Mouse (Mus musculus) hindbrain, embryonic 15.5 days (tissue): ENCODE data around the gene Cyp24a1. TPM values are rescaled to one million over a fixed set of nuclear protein-coding genes. Genes with fewer than 3 reads are reported as not detected.
"Not testable (repeated sequence)": the region's sequence is repeated elsewhere in the genome, so short reads cannot be mapped to it uniquely, and the experiment has no call there.

Experiments
- ATAC-seq: fragments of 200-750 bp; cut with Nextera tagmentation; 2 replicates; pipeline ENCODE4 v1.8.0; 2017; ENCODE audit warnings: low read depth, moderate number of reproducible peaks, moderate TSS enrichment; ENCODE audit not compliant: low FRiP score
- H3K27ac ChIP-seq: fragments of 300-500 bp; sonication (generic); replicated peaks from 2 replicates; pipeline ENCODE4 v1.5.1; 2015; ENCODE audit warnings: mild to moderate bottlenecking, inconsistent platforms
- H3K27me3 ChIP-seq: fragments of 300-500 bp; sonication (generic); 2 replicates; pipeline ENCODE4 v1.6.1; 2015; ENCODE audit warnings: control low read depth, inconsistent platforms
- H3K36me3 ChIP-seq: fragments of 300-500 bp; sonication (generic); 2 replicates; pipeline ENCODE4 v1.6.1; 2015; ENCODE audit warnings: control low read depth, inconsistent platforms
- H3K4me1 ChIP-seq: fragments of 300-500 bp; sonication (generic); replicated peaks from 2 replicates; pipeline ENCODE4 v1.6.1; 2015; ENCODE audit warnings: control low read depth, inconsistent platforms
- H3K4me2 ChIP-seq: fragments of 300-500 bp; sonication (generic); 2 replicates; pipeline ENCODE4 v1.6.1; 2015; ENCODE audit warnings: moderate library complexity, mild to moderate bottlenecking, inconsistent platforms
- H3K4me3 ChIP-seq: fragments of 300-500 bp; sonication (generic); 2 replicates; pipeline ENCODE4 v1.5.1; 2015; ENCODE audit warnings: mild to moderate bottlenecking, inconsistent platforms
- H3K9ac ChIP-seq: fragments of 300-500 bp; sonication (generic); 2 replicates; pipeline ENCODE4 v1.6.1; 2015; ENCODE audit warnings: inconsistent platforms
- H3K9me3 ChIP-seq: fragments of 300-500 bp; sonication (generic); 2 replicates; pipeline ENCODE4 v1.6.1; 2016; ENCODE audit warnings: control low read depth, inconsistent platforms
- WGBS: fragments of 180-500 bp; shearing (Covaris S2); methylation state at CpG from one replicate; pipeline ENCODE4 v1.1.7; 2015; 5-methylcytosine and 5-hydroxymethylcytosine counted together
- polyA plus RNA-seq: library from polyadenylated mRNA; unstranded; fragments of >200 nt; fragmentation: Nextera tagmentation; extraction: Ambion mirVana; gene quantifications from 2 replicates; pipeline ENCODE4 v1.2.1, GENCODE M21; 2015

Cyp24a1 gene
- polyA plus RNA-seq, 1 experiment from 2014 or later: 0.10 TPM

DNA sequence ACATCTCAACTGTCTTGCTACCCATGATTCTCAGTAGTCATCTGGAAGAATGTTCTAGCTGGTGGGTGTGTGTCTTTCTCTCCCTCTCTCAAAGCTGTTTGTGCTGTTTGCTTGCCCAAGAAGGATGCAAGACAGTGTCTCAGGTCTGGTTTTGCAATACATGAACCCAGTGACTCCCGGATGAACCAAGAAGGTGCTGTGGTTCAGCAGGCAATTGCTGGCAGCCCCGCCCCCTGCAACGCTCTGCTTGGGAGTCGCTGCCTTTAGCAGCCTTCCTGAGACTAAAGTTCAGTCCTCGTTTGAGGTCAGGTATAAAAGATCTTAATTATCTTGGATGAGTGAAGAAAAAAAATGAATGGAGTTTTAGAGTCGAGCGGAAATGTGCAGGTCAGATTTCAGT is 35.3 kb downstream of the Cyp24a1 start:
- H3K36me3 ChIP-seq: no peaks in the 10 kb centered on the region
- no peak for ATAC-seq

DNA sequence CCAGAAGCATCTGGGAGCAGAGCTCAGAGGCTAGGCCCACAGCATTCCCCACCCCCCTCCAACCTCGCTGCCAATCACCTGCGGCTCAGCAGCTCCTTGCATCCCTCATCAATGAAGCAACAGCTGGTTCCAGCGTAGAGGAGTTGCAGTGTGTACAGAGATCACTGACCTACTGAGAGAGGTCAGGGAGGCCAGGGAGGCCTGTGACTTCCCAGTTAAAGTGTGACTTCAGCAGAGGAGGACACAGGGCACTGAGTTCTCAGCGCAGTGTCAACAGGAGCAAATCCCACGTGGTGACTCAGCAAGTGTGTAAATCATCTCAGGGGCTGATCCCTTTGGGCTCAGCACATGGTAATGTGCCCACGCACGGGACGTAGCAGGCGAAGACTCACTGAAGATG is 37.1 kb downstream of the Cyp24a1 start:
- Histone ChIP-seq H3K4me2 (no peak overlapping the region), H3K9me3 (no peaks in the 10 kb centered on the region), H3K36me3 (no peaks in the 10 kb centered on the region), H3K27me3 (no peaks in the 10 kb centered on the region), H3K4me3 (no peak overlapping the region), H3K27ac (no peak overlapping the region), H3K4me1 (no peaks in the 10 kb centered on the region), H3K9ac (no peak overlapping the region)
- 25% methylated on average over 9 of the region's 9 CpGs for WGBS
- no peak for ATAC-seq

More for the DNA sequence above, 35.3 kb downstream of the Cyp24a1 start:
- H3K9ac ChIP-seq: no peak overlapping the region
- H3K4me1 ChIP-seq: no peaks in the 10 kb centered on the region
- 74% methylated on average over 7 of the region's 7 CpGs for WGBS
- no peak overlapping the region for H3K4me3 ChIP-seq
- no peaks in the 10 kb centered on the region for H3K27me3 ChIP-seq
- H3K9me3 ChIP-seq: no peaks in the 10 kb centered on the region
- H3K27ac ChIP-seq: no peak overlapping the region
- H3K4me2 ChIP-seq: no peak overlapping the region

GRCm38 (mm10) chr2:170459183-170459582 is 37.8 kb downstream of the Cyp24a1 start:
- 75% methylated on average over 10 of the region's 10 CpGs for WGBS
- H3K27ac ChIP-seq: no peak overlapping the region
- no peak for ATAC-seq
- H3K9me3 ChIP-seq: no peaks in the 10 kb centered on the region
- H3K4me1 ChIP-seq: no peaks in the 10 kb centered on the region
- H3K4me3 ChIP-seq: no peak overlapping the region
- no peaks in the 10 kb centered on the region for H3K36me3 ChIP-seq
- no peak overlapping the region for H3K9ac ChIP-seq
- no peaks in the 10 kb centered on the region for H3K27me3 ChIP-seq
- H3K4me2 ChIP-seq: no peak overlapping the region

DNA sequence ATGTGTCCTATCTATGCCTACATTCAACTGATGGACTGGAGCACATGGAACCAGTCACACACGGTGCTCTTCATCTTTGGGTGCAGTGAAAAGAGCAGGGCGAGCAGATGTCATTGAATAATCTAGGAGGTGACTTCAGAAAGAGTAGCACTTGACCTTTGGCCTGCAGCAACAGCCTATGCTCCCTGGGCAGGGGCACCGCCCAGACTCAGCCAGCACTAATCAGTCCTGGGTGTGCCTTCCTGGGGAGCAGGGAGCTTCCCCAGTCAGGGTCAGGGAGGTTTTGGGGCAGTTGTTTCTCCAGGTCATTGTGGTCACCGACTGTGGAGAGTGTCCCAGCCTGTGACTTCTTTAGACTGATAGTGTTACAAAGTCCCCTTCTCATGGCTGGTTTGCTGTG is 43.1 kb downstream of the Cyp24a1 start:
- not testable (repeated sequence) for H3K27ac ChIP-seq, H3K36me3 ChIP-seq, H3K4me2 ChIP-seq, H3K4me1 ChIP-seq, H3K9ac ChIP-seq, H3K27me3 ChIP-seq, H3K9me3 ChIP-seq, ATAC-seq, H3K4me3 ChIP-seq
- 55% methylated on average over 4 of the region's 4 CpGs for WGBS

GRCm38 (mm10) chr2:170450933-170451332 is 46.0 kb downstream of the Cyp24a1 start:
- no peaks in the 10 kb centered on the region for H3K4me1 ChIP-seq
- H3K4me3 ChIP-seq: no peak overlapping the region
- H3K27me3 ChIP-seq: no peaks in the 10 kb centered on the region
- no peak overlapping the region for H3K9ac ChIP-seq
- no peaks in the 10 kb centered on the region for H3K36me3 ChIP-seq
- no peak overlapping the region for H3K27ac ChIP-seq
- H3K4me2 ChIP-seq: no peak overlapping the region
- ATAC-seq: no peak
- 9% methylated on average over 9 of the region's 9 CpGs for WGBS
- H3K9me3 ChIP-seq: 0 out of 2 replicates have a peak, but pooled peaks cover 4% of the 10 kb centered on the region

DNA sequence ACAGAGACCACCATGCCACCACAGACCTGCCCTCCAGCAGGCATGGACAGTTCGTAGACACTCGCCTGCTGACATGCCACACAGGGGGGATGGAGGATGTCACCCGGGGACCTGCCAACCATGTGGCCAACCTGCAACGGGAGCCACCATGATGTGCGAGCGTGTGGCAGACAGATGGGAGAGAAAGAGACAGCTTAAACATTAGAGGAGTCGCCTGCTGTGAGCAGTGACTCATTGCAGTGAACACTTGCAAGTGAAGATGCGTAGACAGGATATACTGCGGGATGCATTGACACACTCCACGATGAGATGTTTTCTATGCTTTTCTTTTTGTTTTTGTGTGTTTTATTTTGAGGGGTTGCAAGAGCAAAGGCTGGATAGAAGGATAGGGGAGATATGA is 49.3 kb downstream of the Cyp24a1 start:
- H3K4me3 ChIP-seq: no peak overlapping the region
- H3K27ac ChIP-seq: no peak overlapping the region
- no peak overlapping the region for H3K9ac ChIP-seq
- H3K9me3 ChIP-seq: 0 out of 2 replicates have a peak, but pooled peaks cover 4% of the 10 kb centered on the region
- 51% methylated on average over 10 of the region's 10 CpGs for WGBS
- no peak for ATAC-seq
- H3K4me2 ChIP-seq: no peak overlapping the region
- no peaks in the 10 kb centered on the region for H3K4me1 ChIP-seq
- H3K27me3 ChIP-seq: no peaks in the 10 kb centered on the region
- no peaks in the 10 kb centered on the region for H3K36me3 ChIP-seq

- no peak overlapping the region for H3K9ac ChIP-seq
- H3K4me3 ChIP-seq: no peak overlapping the region
- H3K27ac ChIP-seq: no peak overlapping the region
- no peaks in the 10 kb centered on the region for H3K27me3 ChIP-seq
- no peak overlapping the region for H3K4me2 ChIP-seq
- no peak for ATAC-seq
- no peaks in the 10 kb centered on the region for H3K36me3 ChIP-seq
- 0 out of 2 replicates have a peak, but pooled peaks cover 4% of the 10 kb centered on the region for H3K9me3 ChIP-seq
- WGBS: 74% methylated on average over 5 of the region's 5 CpGs
- H3K4me1 ChIP-seq: no peaks in the 10 kb centered on the region
Observed at GRCm38 (mm10) chr2:170446843-170447383, 50.0 kb downstream of the Cyp24a1 start.

GRCm38 (mm10) chr2:170445861-170446260 is 51.1 kb downstream of the Cyp24a1 start:
- Histone ChIP-seq H3K27ac (no peak overlapping the region), H3K4me1 (no peaks in the 10 kb centered on the region), H3K4me2 (no peak overlapping the region), H3K9me3 (0 out of 2 replicates have a peak, but pooled peaks cover 4% of the 10 kb centered on the region), H3K9ac (no peak overlapping the region), H3K36me3 (no peaks in the 10 kb centered on the region), H3K4me3 (no peak overlapping the region), H3K27me3 (no peaks in the 10 kb centered on the region)
- ATAC-seq: no peak
- WGBS: 78% methylated on average over 5 of the region's 5 CpGs

- Histone ChIP-seq H3K4me2 (no peak overlapping the region), H3K9ac (no peak overlapping the region), H3K4me1 (peaks cover 6% of the 10 kb centered on the region), H3K4me3 (no peak overlapping the region), H3K27ac (no peak overlapping the region), H3K36me3 (no peaks in the 10 kb centered on the region), H3K9me3 (no peaks in the 10 kb centered on the region), H3K27me3 (no peaks in the 10 kb centered on the region)
- no peak for ATAC-seq
- WGBS: 69% methylated on average over 3 of the region's 3 CpGs
Observed at GRCm38 (mm10) chr2:170442535-170442934, 54.4 kb downstream of the Cyp24a1 start.

GRCm38 (mm10) chr2:170438782-170439181 is 58.2 kb downstream of the Cyp24a1 start:
- Histone ChIP-seq H3K27me3 (no peaks in the 10 kb centered on the region), H3K36me3 (no peaks in the 10 kb centered on the region), H3K4me1 (peaks cover 6% of the 10 kb centered on the region), H3K4me2 (peak overlapping the region; percentile 18), H3K27ac (no peak overlapping the region), H3K9ac (no peak overlapping the region), H3K9me3 (no peaks in the 10 kb centered on the region), H3K4me3 (no peak overlapping the region)
- ATAC-seq: no peak
- WGBS: 36% methylated on average over 13 of the region's 13 CpGs

- H3K27ac ChIP-seq: no peak overlapping the region
- ATAC-seq: no peak
Observed at GRCm38 (mm10) chr2:170436204-170436603, 60.7 kb downstream of the Cyp24a1 start.

More at GRCm38 (mm10) chr2:170436204-170436603, 60.7 kb downstream of the Cyp24a1 start:
- Histone ChIP-seq H3K4me1 (peaks cover 6% of the 10 kb centered on the region), H3K9me3 (no peaks in the 10 kb centered on the region), H3K36me3 (no peaks in the 10 kb centered on the region), H3K4me2 (no peak overlapping the region), H3K9ac (no peak overlapping the region), H3K27me3 (no peaks in the 10 kb centered on the region), H3K4me3 (no peak overlapping the region)
- 70% methylated on average over 4 of the region's 4 CpGs for WGBS
